Comparison of ENCODE assay signal across 11 mouse cellular contexts in genomic region chr5:67097106-67098050, GRCm38 (mm10). TPM values are rescaled to one million over a fixed set of nuclear protein-coding genes. Genes with fewer than 3 reads are reported as not detected.
DNase-seq lines count a peak whose midpoint lies in the region; ATAC-seq lines count a peak whose summit lies in the region.
"Had no signal": no experiment of that assay in that cellular context is flagged by ENCODE, and none has a peak within 500 bp of the region (broad histone marks: within the 10 kb centered on the region; RNA-seq: fewer than 3 reads in every experiment).

No protein-coding gene starts in this region.

- H3K36me3 ChIP-seq in midbrain, embryonic 11.5 days (ENCODE audit: control insufficient read depth, insufficient read depth, low read length) = no peaks in the 10 kb centered on the region
- no peaks in the 10 kb centered on the region for H3K36me3 ChIP-seq in midbrain, embryonic 15.5 days (replicated peaks)
- H3K36me3 ChIP-seq in hindbrain, embryonic 12.5 days = no peaks in the 10 kb centered on the region
- H3K36me3 ChIP-seq in stomach, embryonic 14.5 days (ENCODE audit: control insufficient read depth, insufficient read depth, low read length) = no peaks in the 10 kb centered on the region

- no peaks in the 10 kb centered on the region for H3K9me3 ChIP-seq in midbrain, embryonic 11.5 days (ENCODE audit: control insufficient read depth, low read length)
- no peaks in the 10 kb centered on the region for H3K9me3 ChIP-seq in midbrain, embryonic 15.5 days
- no peaks in the 10 kb centered on the region for H3K9me3 ChIP-seq in hindbrain, embryonic 12.5 days (replicated peaks)
- no peaks in the 10 kb centered on the region for H3K9me3 ChIP-seq in stomach, embryonic 14.5 days (ENCODE audit: control insufficient read depth, low read depth, low read length)

- ATAC-seq in midbrain, embryonic 11.5 days (ENCODE audit: low FRiP score) = no peak
- no peak for ATAC-seq in midbrain, embryonic 15.5 days (replicated peaks)
- ATAC-seq in hindbrain, embryonic 12.5 days (ENCODE audit: low FRiP score) = no peak
- ATAC-seq in stomach, embryonic 14.5 days (ENCODE audit: insufficient number of reproducible peaks, insufficient read depth, low FRiP score, low read depth) = no peak

- H3K4me2 ChIP-seq in midbrain, embryonic 11.5 days = no peak overlapping the region
- H3K4me2 ChIP-seq in midbrain, embryonic 15.5 days = no peak overlapping the region
- no peak overlapping the region for H3K4me2 ChIP-seq in hindbrain, embryonic 12.5 days (replicated peaks)
- H3K4me2 ChIP-seq in stomach, embryonic 14.5 days (replicated peaks; ENCODE audit: low read depth, low read length) = no peak overlapping the region

- H3K4me3 ChIP-seq in midbrain, embryonic 11.5 days (ENCODE audit: low read depth, low read length) = no peak overlapping the region
- no peak overlapping the region for H3K4me3 ChIP-seq in midbrain, embryonic 15.5 days
- peak overlapping the region; percentile 26 for H3K4me3 ChIP-seq in hindbrain, embryonic 12.5 days
- H3K4me3 ChIP-seq in stomach, embryonic 14.5 days (ENCODE audit: low read depth, low read length) = peak overlapping the region; percentile 24; the same call in 1 of the 2 replicates

- intact Hi-C loops in gastrocnemius, postnatal 36 days (cut with DNase I) = loop anchor here (10.0 kb wide), 1 partner anchor 507 kb away; the partner anchor contains the start of gene Shisa3

- H3K9ac ChIP-seq in midbrain, embryonic 11.5 days (ENCODE audit: low read length) = no peak overlapping the region
- H3K9ac ChIP-seq in midbrain, embryonic 15.5 days = no peak overlapping the region
- peak overlapping the region; percentile 39; the same call in 1 of the 2 replicates for H3K9ac ChIP-seq in hindbrain, embryonic 12.5 days
- H3K9ac ChIP-seq in stomach, embryonic 14.5 days (replicated peaks; ENCODE audit: low read depth, low read length) = no peak overlapping the region

- peak; percentile 16 to 24 for DNase-seq in frontal cortex, postnatal 36 days (ENCODE audit: low spot score in 2 of 2)
- no peak for DNase-seq in frontal cortex, postnatal 14 days (ENCODE audit: low spot score in 2 of 2)
- peak; percentile 96 for DNase-seq in midbrain, embryonic 11.5 days (ENCODE audit: low spot score, missing footprints)
- no peak for DNase-seq in adrenal gland, postnatal 25 days
- no peak for DNase-seq in gastrocnemius, postnatal 36 days
- DNase-seq: lung, postnatal 36 days had no signal

- 1% methylated on average over 41 of the region's 41 CpGs for WGBS in midbrain, embryonic 11.5 days
- 1% methylated on average over 41 of the region's 41 CpGs for WGBS in midbrain, embryonic 15.5 days
- 2% methylated on average over 41 of the region's 41 CpGs for WGBS in hindbrain, embryonic 12.5 days
- WGBS in stomach, embryonic 14.5 days = 1% methylated on average over 41 of the region's 41 CpGs

- peaks cover 95% of the 10 kb centered on the region for H3K27me3 ChIP-seq in midbrain, embryonic 11.5 days (ENCODE audit: control insufficient read depth, insufficient read depth, low read length)
- H3K27me3 ChIP-seq in midbrain, embryonic 15.5 days (replicated peaks) = peaks cover 84% of the 10 kb centered on the region
- H3K27me3 ChIP-seq in hindbrain, embryonic 12.5 days = peaks cover 91% of the 10 kb centered on the region
- H3K27me3 ChIP-seq in stomach, embryonic 14.5 days (ENCODE audit: control insufficient read depth, insufficient read depth, low read length) = peaks cover 55% of the 10 kb centered on the region

- no peak overlapping the region for H3K27ac ChIP-seq in midbrain, embryonic 11.5 days (ENCODE audit: low read depth, low read length)
- H3K27ac ChIP-seq in midbrain, embryonic 15.5 days = no peak overlapping the region
- H3K27ac ChIP-seq in hindbrain, embryonic 12.5 days = peak overlapping the region; percentile 60
- peak overlapping the region; percentile 1; the same call in 1 of the 2 replicates for H3K27ac ChIP-seq in stomach, embryonic 14.5 days (ENCODE audit: low read length)

- H3K4me1 ChIP-seq in midbrain, embryonic 11.5 days (ENCODE audit: control insufficient read depth, insufficient read depth, low read length) = peaks cover 4% of the 10 kb centered on the region
- H3K4me1 ChIP-seq in midbrain, embryonic 15.5 days = peaks cover 6% of the 10 kb centered on the region
- peaks cover 8% of the 10 kb centered on the region for H3K4me1 ChIP-seq in hindbrain, embryonic 12.5 days
- no peaks in the 10 kb centered on the region for H3K4me1 ChIP-seq in stomach, embryonic 14.5 days (ENCODE audit: control insufficient read depth, insufficient read depth, low read length)

RNA-seq across cellular contexts. Expression of gene Phox2b, which starts 1.7 kb away (rescaled TPM):
- polyA plus RNA-seq in midbrain, embryonic 11.5 days (2014; fragmentation: Nextera tagmentation; extraction: Ambion mirVana) = 2.5 and 2.8 TPM in 2 replicates
- 0.80 and 1.5 TPM in 2 replicates for polyA plus RNA-seq in midbrain, embryonic 15.5 days (2015; fragmentation: Nextera tagmentation; extraction: Ambion mirVana)
- 43.5 and 50.2 TPM in 2 replicates for polyA plus RNA-seq in hindbrain, embryonic 12.5 days (2016; fragmentation: Nextera tagmentation; extraction: Ambion mirVana)
- 32.3 and 32.4 TPM in 2 replicates for polyA plus RNA-seq in stomach, embryonic 14.5 days (2014; fragmentation: Nextera tagmentation; extraction: Ambion mirVana)
- 11.1 and 18.8 TPM in 2 replicates for total RNA-seq in adrenal gland, postnatal 25 days (2021)
- total RNA-seq in gastrocnemius, postnatal 36 days (2021) = not detected
- total RNA-seq: neutrophil, adult 5-6 weeks had no signal
- polyA plus RNA-seq: gonadal fat pad, adult 2 months had no signal

Comparison
In these comparisons a context has a peak if more than half of its experiments do, and no peak if none do; other contexts are left out.
1. DNase-seq: peak in frontal cortex, postnatal 36 days (2 of 2) and midbrain, embryonic 11.5 days (single experiment); none in frontal cortex, postnatal 14 days (0 of 2), adrenal gland, postnatal 25 days (single experiment) and gastrocnemius, postnatal 36 days (0 of 2).
2. H3K27ac ChIP-seq: peak in hindbrain, embryonic 12.5 days (single experiment) and stomach, embryonic 14.5 days (single experiment); none in midbrain, embryonic 11.5 days (single experiment) and midbrain, embryonic 15.5 days (single experiment).
3. H3K4me3 ChIP-seq: peak in hindbrain, embryonic 12.5 days (single experiment) and stomach, embryonic 14.5 days (single experiment); none in midbrain, embryonic 11.5 days (single experiment) and midbrain, embryonic 15.5 days (single experiment).